8 mouse cellular contexts compared by ENCODE assay signal in genomic region chr9:99243895-99244293, GRCm38 (mm10). TPM values are rescaled to one million over a fixed set of nuclear protein-coding genes. Genes with fewer than 3 reads are reported as not detected.
A peak's percentile ranks its signal among the peaks of the same experiment; 100 is the strongest.
DNase-seq lines count a peak whose midpoint lies in the region; ATAC-seq and TF ChIP-seq lines count a peak whose summit lies in the region.

No protein-coding gene starts in this region.

- no peak for TF ChIP-seq EP300 in stomach, postnatal 0 days (optimal IDR thresholded peaks at IDR 0.05)

- H3K9ac ChIP-seq in heart, embryonic 14.5 days (ENCODE audit: low read length) = peak overlapping the region; percentile 88
- peak overlapping the region; percentile 70 for H3K9ac ChIP-seq in stomach, postnatal 0 days (ENCODE audit: low read length)

- peak overlapping the region; percentile 70 for H3K4me2 ChIP-seq in heart, embryonic 14.5 days (ENCODE audit: low read length)
- H3K4me2 ChIP-seq in stomach, postnatal 0 days (replicated peaks; ENCODE audit: low read depth) = peak overlapping the region; percentile 58

- DNase-seq in heart, postnatal 14 days = no peak
- DNase-seq in ES-CJ7 (ENCODE audit: low read depth, low spot score) (peak; percentile 38), liver (peak; percentile 26)
- DNase-seq in forebrain, embryonic 10.5 days (ENCODE audit: extremely low spot score, low spot score) = no peak
- no peak for DNase-seq in stomach, postnatal 0 days (ENCODE audit: low spot score)
- DNase-seq in thymus, adult 18-20 months = no peak

- no peak for ATAC-seq in heart, embryonic 14.5 days (ENCODE audit: insufficient number of reproducible peaks, insufficient read depth, low FRiP score, low read depth)
- no peak for ATAC-seq in stomach, postnatal 0 days (ENCODE audit: low FRiP score, low TSS enrichment)
- ATAC-seq in inflammation-experienced regulatory T-cells, adult 6 months = no peak

- no peak for TF ChIP-seq CTCF in stomach, postnatal 0 days (IDR thresholded peaks at IDR 0.05; ENCODE audit: low read depth)

- intact Hi-C loops in heart, postnatal 14 days (cut with DNase I) = loop anchor here (2.0 to 10.0 kb wide), 4 partner anchors 133 to 629 kb away; partner anchors contain the start of gene Mras

- H3K36me3 ChIP-seq in heart, embryonic 14.5 days (ENCODE audit: control insufficient read depth, insufficient read depth, low read length) = 0 out of 2 replicates have a peak, but pooled peaks cover 7% of the 10 kb centered on the region
- peaks cover 12% of the 10 kb centered on the region for H3K36me3 ChIP-seq in forebrain, embryonic 10.5 days (replicated peaks)
- no peaks in the 10 kb centered on the region for H3K36me3 ChIP-seq in stomach, postnatal 0 days (ENCODE audit: control insufficient read depth, insufficient read depth, low read length)

- no peaks in the 10 kb centered on the region for H3K27me3 ChIP-seq in heart, embryonic 14.5 days (ENCODE audit: control insufficient read depth, insufficient read depth, low read length)
- H3K27me3 ChIP-seq in forebrain, embryonic 10.5 days (ENCODE audit: poor library complexity, severe bottlenecking) = peaks cover 7% of the 10 kb centered on the region; the same call in 1 of the 2 replicates
- H3K27me3 ChIP-seq in stomach, postnatal 0 days (ENCODE audit: control insufficient read depth, insufficient read depth, low read length) = no peaks in the 10 kb centered on the region

- no peaks in the 10 kb centered on the region for H3K9me3 ChIP-seq in heart, embryonic 14.5 days (ENCODE audit: control insufficient read depth, low read length)
- no peaks in the 10 kb centered on the region for H3K9me3 ChIP-seq in forebrain, embryonic 10.5 days
- no peaks in the 10 kb centered on the region for H3K9me3 ChIP-seq in stomach, postnatal 0 days (ENCODE audit: control insufficient read depth, low read length)

- peaks cover 3 to 13% of the 10 kb centered on the region in 2 experiments; a peak in 3 of 4 replicates for H3K4me1 ChIP-seq in heart, embryonic 14.5 days (ENCODE audit: control insufficient read depth in 2 of 2, insufficient read depth in 2 of 2, low read length in 2 of 2)
- H3K4me1 ChIP-seq in forebrain, embryonic 10.5 days = peaks cover 15% of the 10 kb centered on the region
- H3K4me1 ChIP-seq in stomach, postnatal 0 days (replicated peaks; ENCODE audit: control insufficient read depth, insufficient read depth) = 0 out of 2 replicates have a peak, but pooled peaks cover 3% of the 10 kb centered on the region

- H3K27ac ChIP-seq in heart, embryonic 14.5 days (replicated peaks in 1 of 2; ENCODE audit: control insufficient read depth in 1 of 2, insufficient read depth in 1 of 2, low read depth in 2 of 2, low read length in 2 of 2) = peak overlapping the region in 1 of 2 experiments; percentile 58; a peak in 2 of 4 replicates
- H3K27ac ChIP-seq in forebrain, embryonic 10.5 days = peak overlapping the region; percentile 94
- H3K27ac ChIP-seq in stomach, postnatal 0 days (replicated peaks) = peak overlapping the region; percentile 67

- H3K4me3 ChIP-seq in heart, embryonic 14.5 days (ENCODE audit: control insufficient read depth in 1 of 2, insufficient read depth in 1 of 2, low read depth in 1 of 2, low read length in 2 of 2) = peak overlapping the region; percentile 63 to 94
- peak overlapping the region; percentile 92 for H3K4me3 ChIP-seq in forebrain, embryonic 10.5 days
- H3K4me3 ChIP-seq in stomach, postnatal 0 days (ENCODE audit: low read depth, low read length) = peak overlapping the region; percentile 87

- 4% methylated on average over 10 of the region's 10 CpGs for WGBS in heart, embryonic 14.5 days
- WGBS in forebrain, embryonic 10.5 days = 1% methylated on average over 10 of the region's 10 CpGs
- WGBS in stomach, postnatal 0 days = 5% methylated on average over 10 of the region's 10 CpGs

RNA-seq across cellular contexts. Expression of gene Cep70, which starts 0.7 kb away (rescaled TPM):
- 24.7 and 25.5 TPM in 2 replicates for polyA plus RNA-seq in heart, embryonic 14.5 days (2014; fragmentation: Nextera tagmentation; extraction: Ambion mirVana)
- total RNA-seq in heart, postnatal 14 days (2021) = 1 to 10 TPM; 5.2 to 5.4 TPM
- polyA plus RNA-seq in forebrain, embryonic 10.5 days (2016; fragmentation: Nextera tagmentation; extraction: Ambion mirVana) = 39.3 and 40.3 TPM in 2 replicates
- polyA plus RNA-seq in stomach, postnatal 0 days (2015; fragmentation: Nextera tagmentation; extraction: Ambion mirVana) = 11.6 and 13.3 TPM in 2 replicates
- polyA plus RNA-seq in inflammation-experienced regulatory T-cells, adult 6 months (2017; shearing (Covaris generic)) = 10 to 100 TPM; 19.6 to 29.6 (median 20.3) TPM

RNA-seq across cellular contexts. Expression of gene Faiml, which starts 6.9 kb away (rescaled TPM):
- polyA plus RNA-seq in heart, embryonic 14.5 days (2014; fragmentation: Nextera tagmentation; extraction: Ambion mirVana) = not detected in 2 replicates
- not detected for total RNA-seq in heart, postnatal 14 days (2021)
- not detected in 2 replicates for polyA plus RNA-seq in forebrain, embryonic 10.5 days (2016; fragmentation: Nextera tagmentation; extraction: Ambion mirVana)
- polyA plus RNA-seq in stomach, postnatal 0 days (2015; fragmentation: Nextera tagmentation; extraction: Ambion mirVana) = not detected in 2 replicates
- not detected for polyA plus RNA-seq in inflammation-experienced regulatory T-cells, adult 6 months (2017; shearing (Covaris generic))

Comparison
In these comparisons a context has a peak if more than half of its experiments do, and no peak if none do; other contexts are left out.
1. DNase-seq: peak in ES-CJ7 (single experiment) and liver (single experiment); none in heart, postnatal 14 days (0 of 2), forebrain, embryonic 10.5 days (single experiment), stomach, postnatal 0 days (single experiment) and thymus, adult 18-20 months (0 of 2).
2. Peak in every context shown above with its lines, with median percentiles within 50 percentile points of each other: H3K4me3 ChIP-seq.